Mouse (Mus musculus): ENCODE measurements at regions not wholly inside any gene's neighbourhood (a gene's known extent, or its start where the extent isn't known, plus 50 kb on each side); places are given as distances from the start of the nearest gene placed in this dataset.

- peaks cover 11% of the 10 kb centered on the region; the same call in 1 of the 2 replicates for H3K4me1 ChIP-seq
- 0 out of 2 replicates have a peak overlapping the region, but pooled peaks have one; percentile 36 for H3K27ac ChIP-seq
- 30% methylated on average over 15 of the region's 15 CpGs for WGBS
- no peaks in the 10 kb centered on the region for H3K27me3 ChIP-seq
- H3K4me3 ChIP-seq, result no peak overlapping the region
- no peak overlapping the region for H3K9ac ChIP-seq
- no peaks in the 10 kb centered on the region for H3K9me3 ChIP-seq
- ATAC-seq (ENCODE audit: insufficient number of reproducible peaks, insufficient read depth, low FRiP score, low TSS enrichment), result no peak
- H3K36me3 ChIP-seq, result no peaks in the 10 kb centered on the region
- H3K4me2 ChIP-seq (replicated peaks), result no peak overlapping the region
These were observed 70.3 kb downstream of the Matn1 start for GRCm38 (mm10) chr4:131014301-131015081.

GRCm38 (mm10) chr4:131015156-131015555 lies 71.0 kb downstream of the Matn1 start:
- 0 out of 2 replicates have a peak overlapping the region, but pooled peaks have one; percentile 36 for H3K27ac ChIP-seq
- H3K4me2 ChIP-seq (replicated peaks), result no peak overlapping the region
- H3K9ac ChIP-seq, result no peak overlapping the region
- no peak overlapping the region for H3K4me3 ChIP-seq
- peaks cover 11% of the 10 kb centered on the region; the same call in 1 of the 2 replicates for H3K4me1 ChIP-seq
- H3K27me3 ChIP-seq, result no peaks in the 10 kb centered on the region
- H3K36me3 ChIP-seq, result no peaks in the 10 kb centered on the region
- 46% methylated on average over 2 of the region's 2 CpGs for WGBS
- no peaks in the 10 kb centered on the region for H3K9me3 ChIP-seq
- no peak for ATAC-seq (ENCODE audit: insufficient number of reproducible peaks, insufficient read depth, low FRiP score, low TSS enrichment)

GRCm38 (mm10) chr4:131023601-131024000 lies 79.4 kb downstream of the Matn1 start:
- Histone ChIP-seq H3K4me2 (replicated peaks) (no peak overlapping the region), H3K27me3 (no peaks in the 10 kb centered on the region), H3K27ac (no peak overlapping the region), H3K9ac (no peak overlapping the region), H3K9me3 (no peaks in the 10 kb centered on the region), H3K4me1 (no peaks in the 10 kb centered on the region), H3K36me3 (no peaks in the 10 kb centered on the region), H3K4me3 (no peak overlapping the region)
- 37% methylated on average over 6 of the region's 6 CpGs for WGBS
- ATAC-seq (ENCODE audit: insufficient number of reproducible peaks, insufficient read depth, low FRiP score, low TSS enrichment), result no peak

- Histone ChIP-seq H3K27me3 (no peaks in the 10 kb centered on the region; the same call in 1 of the 2 replicates), H3K36me3 (no peaks in the 10 kb centered on the region), H3K27ac (no peak overlapping the region), H3K9ac (no peak overlapping the region), H3K4me2 (replicated peaks) (no peak overlapping the region), H3K4me1 (0 out of 2 replicates have a peak, but pooled peaks cover 10% of the 10 kb centered on the region), H3K9me3 (no peaks in the 10 kb centered on the region), H3K4me3 (no peak overlapping the region)
- 86% methylated on average over 11 of the region's 11 CpGs for WGBS
- no peak for ATAC-seq (ENCODE audit: insufficient number of reproducible peaks, insufficient read depth, low FRiP score, low TSS enrichment)
These were observed 92.1 kb downstream of the Matn1 start for GRCm38 (mm10) chr4:131036292-131036691.

- no peak for ATAC-seq (ENCODE audit: insufficient number of reproducible peaks, insufficient read depth, low FRiP score, low TSS enrichment)
- Histone ChIP-seq H3K4me1 (0 out of 2 replicates have a peak, but pooled peaks cover 10% of the 10 kb centered on the region), H3K4me3 (no peak overlapping the region), H3K27ac (no peak overlapping the region), H3K4me2 (replicated peaks) (no peak overlapping the region), H3K9me3 (no peaks in the 10 kb centered on the region), H3K27me3 (no peaks in the 10 kb centered on the region; the same call in 1 of the 2 replicates), H3K36me3 (no peaks in the 10 kb centered on the region), H3K9ac (no peak overlapping the region)
- 9% methylated on average over 6 of the region's 6 CpGs for WGBS
These were observed 93.0 kb downstream of the Matn1 start for GRCm38 (mm10) chr4:131037179-131037578.

- Histone ChIP-seq H3K4me2 (replicated peaks) (no peak overlapping the region), H3K27ac (no peak overlapping the region), H3K4me3 (no peak overlapping the region), H3K27me3 (no peaks in the 10 kb centered on the region), H3K4me1 (0 out of 2 replicates have a peak, but pooled peaks cover 10% of the 10 kb centered on the region), H3K36me3 (no peaks in the 10 kb centered on the region), H3K9me3 (no peaks in the 10 kb centered on the region), H3K9ac (no peak overlapping the region)
- WGBS, result 56% methylated on average over 3 of the region's 3 CpGs
- ATAC-seq (ENCODE audit: insufficient number of reproducible peaks, insufficient read depth, low FRiP score, low TSS enrichment), result no peak
These were observed 95.5 kb downstream of the Matn1 start for GRCm38 (mm10) chr4:131039686-131040085.

- whole genome bisulfite sequencing, result 68% methylated on average over 2 of the region's 2 CpGs
These were observed 97.0 kb downstream of the Matn1 start for GRCm38 (mm10) chr4:131041210-131041609.

GRCm38 (mm10) chr4:131046101-131046500 lies 101.9 kb downstream of the Matn1 start:
- 50% methylated on average over 8 of the region's 8 CpGs for WGBS

More at GRCm38 (mm10) chr4:131041210-131041609, 97.0 kb downstream of the Matn1 start:
- 0 out of 2 replicates have a peak, but pooled peaks cover 10% of the 10 kb centered on the region for H3K4me1 ChIP-seq
- no peak overlapping the region for H3K27ac ChIP-seq
- H3K4me2 ChIP-seq (replicated peaks), result no peak overlapping the region
- ATAC-seq (ENCODE audit: insufficient number of reproducible peaks, insufficient read depth, low FRiP score, low TSS enrichment), result no peak
- no peaks in the 10 kb centered on the region for H3K36me3 ChIP-seq
- H3K4me3 ChIP-seq, result no peak overlapping the region
- no peak overlapping the region for H3K9ac ChIP-seq
- no peaks in the 10 kb centered on the region for H3K27me3 ChIP-seq
- H3K9me3 ChIP-seq, result no peaks in the 10 kb centered on the region

GRCm38 (mm10) chr4:131046969-131047650 lies 102.9 kb downstream of the Matn1 start:
- Histone ChIP-seq H3K9ac (no peak overlapping the region), H3K36me3 (no peaks in the 10 kb centered on the region), H3K4me3 (no peak overlapping the region), H3K9me3 (no peaks in the 10 kb centered on the region), H3K4me1 (no peaks in the 10 kb centered on the region), H3K27me3 (no peaks in the 10 kb centered on the region), H3K4me2 (replicated peaks) (no peak overlapping the region), H3K27ac (no peak overlapping the region)
- ATAC-seq (ENCODE audit: insufficient number of reproducible peaks, insufficient read depth, low FRiP score, low TSS enrichment), result no peak
- WGBS, result 59% methylated on average over 12 of the region's 12 CpGs

More at GRCm38 (mm10) chr4:131046101-131046500, 101.9 kb downstream of the Matn1 start:
- Histone ChIP-seq H3K4me3 (no peak overlapping the region), H3K36me3 (no peaks in the 10 kb centered on the region), H3K9ac (no peak overlapping the region), H3K9me3 (no peaks in the 10 kb centered on the region), H3K4me1 (no peaks in the 10 kb centered on the region), H3K4me2 (replicated peaks) (no peak overlapping the region), H3K27me3 (no peaks in the 10 kb centered on the region), H3K27ac (no peak overlapping the region)
- no peak for ATAC-seq (ENCODE audit: insufficient number of reproducible peaks, insufficient read depth, low FRiP score, low TSS enrichment)

- Histone ChIP-seq H3K4me3 (no peak overlapping the region), H3K9me3 (peaks cover 5% of the 10 kb centered on the region; the same call in 1 of the 2 replicates), H3K4me1 (no peaks in the 10 kb centered on the region), H3K9ac (no peak overlapping the region), H3K4me2 (replicated peaks) (no peak overlapping the region), H3K27ac (no peak overlapping the region), H3K27me3 (no peaks in the 10 kb centered on the region), H3K36me3 (no peaks in the 10 kb centered on the region)
- ATAC-seq (ENCODE audit: insufficient number of reproducible peaks, insufficient read depth, low FRiP score, low TSS enrichment), result no peak
- WGBS, result 83% methylated on average over 3 of the region's 3 CpGs
These were observed 112.1 kb downstream of the Matn1 start for GRCm38 (mm10) chr4:131056293-131056692.

- Histone ChIP-seq H3K4me1 (no peaks in the 10 kb centered on the region), H3K27ac (no peak overlapping the region), H3K27me3 (0 out of 2 replicates have a peak, but pooled peaks cover 5% of the 10 kb centered on the region), H3K9ac (no peak overlapping the region), H3K36me3 (no peaks in the 10 kb centered on the region), H3K9me3 (no peaks in the 10 kb centered on the region), H3K4me2 (replicated peaks) (no peak overlapping the region), H3K4me3 (no peak overlapping the region)
- ATAC-seq (ENCODE audit: insufficient number of reproducible peaks, insufficient read depth, low FRiP score, low TSS enrichment), result no peak
- 68% methylated on average over 7 of the region's 7 CpGs for WGBS
These were observed 115.4 kb downstream of the Matn1 start for GRCm38 (mm10) chr4:131059572-131059971.
